Mouse (Mus musculus) lung, embryonic 14.5 days (tissue): ENCODE measurements around the gene Slc46a1. TPM values are rescaled to one million over a fixed set of nuclear protein-coding genes. Genes with fewer than 3 reads are reported as not detected.

Experiments
- ATAC-seq: fragments of 200-750 bp; cut with Nextera tagmentation; 2 replicates; pipeline ENCODE4 v1.8.0; 2017; ENCODE audit warnings: mild to moderate bottlenecking, moderate TSS enrichment, moderate library complexity; ENCODE audit not compliant: insufficient read depth
- DNase-seq: peaks from one replicate; pipeline ENCODE4 v3.0.0-alpha.2; 2015
- H3K27ac ChIP-seq: fragments of 300-500 bp; sonication (generic); 2 replicates; pipeline ENCODE4 v1.5.1; 2014; ENCODE audit warnings: low read depth, mild to moderate bottlenecking, moderate library complexity
- H3K27me3 ChIP-seq: fragments of 300-500 bp; sonication (generic); 2 replicates; pipeline ENCODE4 v1.6.1; 2014; ENCODE audit warnings: low read length, control low read depth; ENCODE audit not compliant: insufficient read depth
- H3K36me3 ChIP-seq: fragments of 300-500 bp; sonication (generic); 2 replicates; pipeline ENCODE4 v1.6.1; 2014; ENCODE audit warnings: control low read depth; ENCODE audit not compliant: insufficient read depth
- H3K4me1 ChIP-seq: fragments of 300-500 bp; sonication (generic); 2 replicates; pipeline ENCODE4 v1.6.1; 2014; ENCODE audit warnings: antibody characterized with exemption, control low read depth; ENCODE audit not compliant: insufficient read depth
- H3K4me2 ChIP-seq: fragments of 300-500 bp; sonication (generic); 2 replicates; pipeline ENCODE4 v1.6.1; 2014; ENCODE audit warnings: mild to moderate bottlenecking
- H3K4me3 ChIP-seq: fragments of 300-500 bp; sonication (generic); 2 replicates; pipeline ENCODE4 v1.5.1; 2014; ENCODE audit warnings: low read depth, low read length
- H3K9ac ChIP-seq: fragments of 300-500 bp; sonication (generic); 2 replicates; pipeline ENCODE4 v1.6.1; 2014
- H3K9me3 ChIP-seq: fragments of 300-500 bp; sonication (generic); 2 replicates; pipeline ENCODE4 v1.6.1; 2016; ENCODE audit warnings: low read depth, low read length, control low read depth
- CTCF ChIP-seq: IDR thresholded peaks from 2 replicates; pipeline ENCODE4 v1.5.1; 2016; ENCODE audit warnings: antibody characterized with exemption, low read depth
- WGBS: fragments of 180-500 bp; shearing (Covaris S2); extraction: QIAGEN DNeasy Blood & Tissue Kit; methylation state at CpG from one replicate; pipeline ENCODE4 v1.1.7; 2014; 5-methylcytosine and 5-hydroxymethylcytosine counted together
- polyA plus RNA-seq: library from polyadenylated mRNA; unstranded; fragments of >200 nt; fragmentation: Nextera tagmentation; extraction: Ambion mirVana; gene quantifications from 2 replicates; pipeline ENCODE4 v1.2.1, GENCODE M21; 2014

Gene Slc46a1
- polyA plus RNA-seq, 1 experiment from 2014 or later: 14.3 TPM

DNA sequence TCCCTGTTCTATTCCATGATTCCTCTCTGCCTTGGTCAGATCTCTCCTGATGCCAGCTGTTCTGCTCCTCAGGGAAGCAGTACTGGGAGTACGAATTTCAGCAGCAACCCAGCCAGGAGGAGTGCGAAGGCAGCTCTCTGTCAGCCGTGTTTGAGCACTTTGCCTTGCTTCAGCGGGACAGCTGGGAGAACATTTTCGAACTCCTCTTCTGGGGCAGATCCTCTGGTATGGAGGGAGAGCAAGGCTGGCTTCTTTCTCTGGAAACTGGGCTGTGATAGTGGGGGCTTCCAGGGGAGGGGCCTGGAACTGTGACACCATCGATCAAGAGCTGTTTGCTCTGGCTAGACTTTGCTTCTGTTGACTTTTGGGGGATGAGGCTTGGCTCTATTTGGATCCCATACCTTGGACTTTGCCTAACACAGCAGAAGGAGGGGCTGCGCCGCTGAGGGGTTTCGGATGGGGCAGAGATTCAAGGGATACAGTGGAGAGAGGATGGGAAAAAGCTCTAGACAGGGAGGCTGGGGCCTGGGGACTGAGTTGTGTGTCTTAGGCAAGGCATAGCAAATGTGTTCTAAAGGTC lies 35.2 kb downstream of the Slc46a1 start:
- Histone ChIP-seq H3K4me1 (0 out of 2 replicates have a peak, but pooled peaks cover 4% of the 10 kb centered on the region), H3K9ac (no peak overlapping the region), H3K9me3 (no peaks in the 10 kb centered on the region), H3K4me3 (no peak overlapping the region), H3K36me3 (no peaks in the 10 kb centered on the region), H3K4me2 (no peak overlapping the region), H3K27me3 (peaks cover 45% of the 10 kb centered on the region), H3K27ac (no peak overlapping the region)
- no peak for DNase-seq
- WGBS: 57% methylated on average over 9 of the region's 9 CpGs
- TF ChIP-seq CTCF: no peak
- no peak for ATAC-seq

DNA sequence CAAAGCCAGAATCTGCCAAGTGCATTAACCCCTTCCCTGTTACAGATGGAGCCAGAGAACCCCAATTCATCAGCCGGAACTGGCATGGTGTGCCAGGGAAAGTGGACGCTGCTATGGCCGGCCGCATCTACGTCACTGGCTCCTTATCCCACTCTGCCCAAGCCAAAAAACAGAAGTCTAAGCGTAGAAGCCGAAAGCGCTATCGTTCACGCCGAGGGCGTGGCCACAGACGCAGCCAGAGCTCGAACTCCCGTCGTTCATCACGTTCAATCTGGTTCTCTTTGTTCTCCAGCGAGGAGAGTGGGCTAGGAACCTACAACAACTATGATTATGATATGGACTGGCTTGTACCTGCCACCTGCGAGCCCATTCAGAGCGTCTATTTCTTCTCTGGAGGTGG lies 36.0 kb downstream of the Slc46a1 start:
- DNase-seq (no peak), ATAC-seq (no peak)
- WGBS: 75% methylated on average over 20 of the region's 20 CpGs
- no peak overlapping the region for H3K9ac ChIP-seq
- H3K9me3 ChIP-seq: no peaks in the 10 kb centered on the region
- peaks cover 37% of the 10 kb centered on the region for H3K27me3 ChIP-seq
- 0 out of 2 replicates have a peak, but pooled peaks cover 4% of the 10 kb centered on the region for H3K4me1 ChIP-seq
- H3K4me3 ChIP-seq: no peak overlapping the region
- H3K27ac ChIP-seq: no peak overlapping the region
- no peak overlapping the region for H3K4me2 ChIP-seq
- TF ChIP-seq CTCF: no peak
- H3K36me3 ChIP-seq: peaks cover 4% of the 10 kb centered on the region; the same call in 1 of the 2 replicates

DNA sequence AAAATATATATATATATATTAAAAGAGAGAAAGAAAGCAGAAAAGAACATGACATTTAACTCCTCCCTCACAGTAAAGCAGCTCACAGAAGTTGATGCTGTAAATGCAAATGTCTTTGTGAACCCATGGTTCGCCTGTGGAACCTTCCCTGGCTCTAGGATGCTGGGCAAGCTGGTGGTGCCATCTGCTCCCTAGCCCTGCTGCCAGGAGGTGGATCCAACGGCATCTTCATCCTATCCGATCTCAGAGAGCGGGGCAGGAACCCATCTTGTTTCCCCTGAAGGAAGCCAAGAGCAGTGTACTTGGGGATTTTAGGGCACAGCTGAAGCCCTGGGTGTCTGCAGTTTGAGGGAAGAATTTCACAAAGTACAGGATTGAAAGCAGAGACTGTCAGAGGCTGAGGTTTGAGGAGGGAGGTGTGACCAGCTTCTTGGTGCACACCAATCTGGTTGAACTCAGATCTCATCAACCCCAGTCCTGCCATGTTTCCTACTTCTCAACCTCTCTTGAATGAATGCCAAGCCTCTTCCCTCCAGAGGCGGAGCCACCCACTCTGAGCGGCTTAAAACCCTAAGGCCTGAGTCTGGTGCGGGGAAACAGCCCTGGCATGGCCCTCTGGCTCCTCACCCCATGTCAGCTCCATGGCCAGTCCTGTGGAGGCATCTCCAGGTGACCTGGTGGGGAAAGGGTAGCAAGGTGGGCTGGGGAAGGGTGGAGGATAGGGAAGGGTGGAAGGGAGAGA lies 37.6 kb downstream of the Slc46a1 start, which contains the start of gene Sebox:
TSS of gene Sebox (plus strand) at position 539 of the 742 bp plus-strand sequence.
- 58% methylated on average over 7 of the region's 7 CpGs for WGBS

DNA sequence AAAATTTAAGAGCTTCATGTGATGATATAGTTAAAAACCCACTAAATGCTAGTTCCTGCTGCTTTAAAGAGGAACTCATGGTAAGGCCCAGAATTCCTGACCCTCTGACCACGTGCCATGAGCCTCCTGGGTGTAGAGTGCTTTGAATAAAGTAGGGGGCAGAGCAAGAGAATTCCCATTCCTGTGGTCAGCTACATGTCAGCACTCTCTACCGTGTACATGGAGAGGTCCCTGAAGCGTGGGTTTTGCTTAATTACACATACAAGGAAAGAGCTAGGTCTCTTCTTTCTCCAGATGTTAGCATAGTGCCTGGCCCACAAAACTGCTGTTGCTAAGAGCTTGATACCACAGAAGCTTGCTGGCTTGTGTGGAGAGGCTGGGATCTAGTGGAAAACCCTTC lies 39.9 kb downstream of the Slc46a1 start:
- DNase-seq: no peak
- Histone ChIP-seq H3K27me3 (peaks cover 6% of the 10 kb centered on the region; the same call in 1 of the 2 replicates), H3K4me3 (no peak overlapping the region), H3K9ac (no peak overlapping the region), H3K9me3 (no peaks in the 10 kb centered on the region), H3K4me1 (no peaks in the 10 kb centered on the region), H3K36me3 (peaks cover 34% of the 10 kb centered on the region; the same call in 1 of the 2 replicates), H3K4me2 (no peak overlapping the region), H3K27ac (no peak overlapping the region)
- 76% methylated on average over 3 of the region's 3 CpGs for WGBS
- no peak for TF ChIP-seq CTCF
- ATAC-seq: no peak

More for the DNA sequence above, 37.6 kb downstream of the Slc46a1 start, which contains the start of gene Sebox:
- Histone ChIP-seq H3K9ac (no peak within 1 kb of the TSS), H3K27ac (no peak within 1 kb of the TSS), H3K9me3 (no peaks in the 10 kb centered on the region), H3K4me1 (no peaks in the 10 kb centered on the region), H3K4me2 (no peak within 1 kb of the TSS), H3K36me3 (peaks cover 19% of the 10 kb centered on the region; the same call in 1 of the 2 replicates), H3K4me3 (no peak within 1 kb of the TSS), H3K27me3 (peaks cover 28% of the 10 kb centered on the region)
- ATAC-seq (no peak), DNase-seq (no peak)
- no peak for TF ChIP-seq CTCF

DNA sequence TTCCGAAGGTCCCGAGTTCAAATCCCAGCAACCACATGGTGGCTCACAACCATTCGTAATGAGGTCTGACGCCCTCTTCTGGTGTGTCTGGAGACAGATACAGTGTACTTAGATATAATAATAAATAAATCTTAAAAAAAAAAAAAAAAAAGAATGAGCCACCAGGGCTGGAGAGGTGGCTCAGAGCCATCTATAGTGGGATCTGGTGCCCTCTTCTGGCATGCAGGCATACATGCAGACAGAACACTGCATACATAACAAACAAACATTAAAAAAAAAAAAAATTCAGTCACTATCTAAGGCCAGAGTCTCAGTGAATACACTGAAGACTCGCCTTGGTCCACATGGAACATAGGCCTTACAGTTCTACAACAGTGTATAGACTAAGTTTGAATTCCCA lies 43.7 kb downstream of the Slc46a1 start:
- 81% methylated on average over 5 of the region's 5 CpGs for WGBS
- no peak overlapping the region for H3K27ac ChIP-seq
- peaks cover 39% of the 10 kb centered on the region for H3K36me3 ChIP-seq
- no peaks in the 10 kb centered on the region for H3K27me3 ChIP-seq
- no peak overlapping the region for H3K4me2 ChIP-seq
- no peaks in the 10 kb centered on the region for H3K9me3 ChIP-seq
- DNase-seq (peak; percentile 43), ATAC-seq (no peak)
- H3K4me1 ChIP-seq: 0 out of 2 replicates have a peak, but pooled peaks cover 10% of the 10 kb centered on the region
- no peak overlapping the region for H3K9ac ChIP-seq
- H3K4me3 ChIP-seq: no peak overlapping the region
- peak; percentile 56 for TF ChIP-seq CTCF

DNA sequence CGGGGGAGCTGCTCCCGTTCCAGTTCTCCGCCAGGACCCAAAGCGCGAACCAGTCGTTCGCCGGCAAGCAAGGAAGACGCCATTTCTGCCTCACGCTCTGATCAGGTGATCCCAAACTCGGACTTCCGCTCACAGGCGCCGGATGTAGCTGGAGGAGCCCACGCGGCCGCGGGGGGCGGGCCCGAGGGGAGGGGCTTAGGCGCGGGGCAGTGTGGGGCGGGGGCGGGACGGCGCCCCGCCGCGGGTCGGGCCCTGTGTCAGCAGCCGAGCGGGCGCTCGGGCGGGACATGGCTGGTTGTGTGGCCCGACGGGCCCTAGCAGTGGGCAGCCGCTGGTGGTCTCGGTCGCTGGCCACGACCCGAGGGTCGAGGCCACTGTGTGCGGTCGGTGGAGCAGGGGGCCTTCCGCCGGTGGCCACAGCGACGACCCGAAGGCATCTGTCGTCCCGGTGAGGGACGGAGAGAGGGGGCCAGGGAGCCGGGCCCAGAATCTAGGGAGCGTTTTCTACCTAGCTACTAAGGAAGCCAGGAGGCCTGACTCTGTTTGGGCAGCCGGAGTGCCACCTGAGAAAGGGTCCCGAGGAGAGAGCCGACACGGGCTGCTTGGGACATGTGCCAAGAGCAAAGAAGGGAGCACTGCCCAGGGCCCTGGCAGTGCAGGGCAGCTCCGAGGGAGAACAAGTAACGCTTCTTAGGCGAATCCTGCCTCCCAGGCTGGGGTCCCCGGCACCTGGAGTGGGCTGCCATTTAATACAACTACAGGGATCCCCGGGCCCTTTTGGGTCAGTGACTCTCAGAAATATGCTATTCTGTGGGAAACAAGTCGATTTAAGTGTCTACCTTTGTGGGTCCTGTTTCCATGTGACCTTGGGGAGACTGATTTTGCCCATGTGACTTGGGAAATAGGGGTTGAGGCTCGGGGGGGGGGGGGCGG lies 46.8 kb downstream of the Slc46a1 start, which contains the start of the genes Tmem199 and Poldip2:
TSS of gene Tmem199 (minus strand) at position 148 of the 933 bp plus-strand sequence.
TSS of gene Poldip2 (plus strand) at position 169 of the 933 bp plus-strand sequence.
- Histone ChIP-seq H3K4me3 (peak within 1 kb of the TSS; percentile 93), H3K36me3 (peaks cover 54% of the 10 kb centered on the region), H3K27me3 (no peaks in the 10 kb centered on the region), H3K9ac (peak within 1 kb of the TSS; percentile 96), H3K27ac (peak within 1 kb of the TSS; percentile 68), H3K9me3 (no peaks in the 10 kb centered on the region), H3K4me2 (peak within 1 kb of the TSS; percentile 74), H3K4me1 (0 out of 2 replicates have a peak, but pooled peaks cover 10% of the 10 kb centered on the region)
- DNase-seq: peak; percentile 97
- TF ChIP-seq CTCF: no peak
- peak; percentile 98 for ATAC-seq
- WGBS: under 1% methylated on average over 66 of the region's 67 CpGs
